Mouse (Mus musculus): ENCODE data around the gene Acsl1. TPM values are rescaled to one million over a fixed set of nuclear protein-coding genes. Genes with fewer than 3 reads are reported as not detected.
A peak's percentile ranks its signal among the peaks of the same experiment; 100 is the strongest.

Gene Acsl1
- total and polyA plus RNA-seq, 2 experiments from 2014 or later: 291 to 297 TPM

DNA sequence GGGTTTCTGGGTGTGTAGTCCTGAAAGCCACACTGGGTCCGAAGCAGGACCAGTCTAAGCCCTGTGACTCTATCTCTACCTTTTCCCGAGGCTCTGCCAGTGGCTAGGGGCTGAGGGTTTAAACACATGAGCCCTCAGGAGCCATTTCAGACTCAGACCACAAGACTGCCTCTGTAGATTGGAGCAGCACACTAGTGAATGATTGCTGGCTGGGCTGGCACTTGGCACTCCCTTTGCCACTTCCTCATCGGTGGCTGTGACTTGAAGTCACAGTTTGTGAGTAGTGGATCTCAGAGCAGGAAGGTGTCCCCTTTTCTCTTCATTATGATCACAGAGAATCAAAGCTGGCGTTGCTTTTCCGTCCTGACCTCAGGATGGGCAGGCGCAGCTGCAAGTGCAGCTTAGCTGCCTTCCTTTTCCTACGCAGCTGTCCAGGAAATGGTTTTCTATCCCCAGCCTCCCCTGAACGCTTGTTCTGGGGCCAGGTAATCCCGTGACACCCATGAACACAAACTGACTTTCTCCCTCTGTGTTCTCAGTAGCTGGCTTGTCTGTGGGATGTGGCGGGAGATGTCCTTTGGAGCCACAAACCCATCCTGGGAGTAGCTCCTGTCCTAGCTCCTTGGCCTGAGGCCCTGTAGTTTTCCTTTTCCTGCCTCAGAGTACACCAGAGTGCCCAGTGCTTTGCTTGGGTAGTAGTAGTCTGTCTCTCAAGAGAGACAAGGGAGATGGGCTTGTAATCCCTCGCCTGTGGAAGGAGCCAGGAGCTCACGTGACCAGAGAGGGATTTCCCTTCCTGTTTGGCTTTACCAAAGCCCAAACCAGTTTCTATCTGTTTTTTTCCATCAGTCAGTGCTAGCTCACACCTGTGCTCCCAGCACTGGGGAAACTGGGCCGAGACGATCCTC, 37.9 kb downstream of the Acsl1 start:
- Histone ChIP-seq H3K27ac (ENCODE audit: low read depth) (peak overlapping the region; percentile 3; the same call in 1 of the 2 replicates), H3K9ac (replicated peaks; ENCODE audit: low read depth, low read length) (no peak overlapping the region), H3K36me3 (replicated peaks; ENCODE audit: control insufficient read depth, insufficient read depth, low read length) (peaks cover 72% of the 10 kb centered on the region), H3K9me3 (replicated peaks; ENCODE audit: control insufficient read depth, low read length) (no peaks in the 10 kb centered on the region), H3K4me1 (ENCODE audit: control insufficient read depth, insufficient read depth) (no peaks in the 10 kb centered on the region), H3K4me3 (ENCODE audit: low read depth, low read length) (no peak overlapping the region), H3K27me3 (ENCODE audit: control insufficient read depth, insufficient read depth, low read length) (no peaks in the 10 kb centered on the region), H3K4me2 (ENCODE audit: low read depth, low read length) (no peak overlapping the region)
- TF ChIP-seq EP300 (IDR thresholded peaks at IDR 0.05; ENCODE audit: low read depth) (no peak), CTCF (IDR thresholded peaks at IDR 0.05; ENCODE audit: low read depth) (no peak)
- WGBS: 69% methylated on average over 14 of the region's 14 CpGs
- no peak for DNase-seq (ENCODE audit: low spot score)
- no peak for ATAC-seq (ENCODE audit: insufficient read depth, low read depth)

DNA sequence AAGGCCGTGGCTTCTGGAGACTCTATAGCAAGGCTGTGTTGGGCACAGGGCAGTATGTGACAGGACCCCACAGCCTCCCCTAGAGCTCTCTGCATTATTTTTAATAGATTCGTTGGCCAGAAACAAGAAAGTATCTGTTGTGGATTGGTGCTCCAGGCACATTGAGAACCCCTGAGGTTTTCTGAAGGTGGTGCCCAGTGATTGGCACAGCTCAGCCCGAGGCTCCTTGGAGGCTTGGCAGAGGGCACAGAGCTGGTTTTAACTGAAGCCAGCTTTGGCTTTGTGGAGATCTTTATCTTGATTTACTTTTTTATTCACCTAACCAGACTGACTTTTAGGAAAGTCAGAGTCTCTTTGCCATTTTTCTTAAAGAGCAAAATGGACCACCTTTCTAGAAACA, 38.6 kb downstream of the Acsl1 start:
- DNase-seq (ENCODE audit: low spot score) (no peak), ATAC-seq (ENCODE audit: insufficient read depth, low read depth) (no peak)
- H3K36me3 ChIP-seq (replicated peaks; ENCODE audit: control insufficient read depth, insufficient read depth, low read length): peaks cover 80% of the 10 kb centered on the region
- H3K27ac ChIP-seq (ENCODE audit: low read depth): no peak overlapping the region
- no peak overlapping the region for H3K4me3 ChIP-seq (ENCODE audit: low read depth, low read length)
- no peaks in the 10 kb centered on the region for H3K9me3 ChIP-seq (replicated peaks; ENCODE audit: control insufficient read depth, low read length)
- no peaks in the 10 kb centered on the region for H3K4me1 ChIP-seq (ENCODE audit: control insufficient read depth, insufficient read depth)
- no peak overlapping the region for H3K9ac ChIP-seq (replicated peaks; ENCODE audit: low read depth, low read length)
- no peak overlapping the region for H3K4me2 ChIP-seq (ENCODE audit: low read depth, low read length)
- no peaks in the 10 kb centered on the region for H3K27me3 ChIP-seq (ENCODE audit: control insufficient read depth, insufficient read depth, low read length)
- TF ChIP-seq EP300 (IDR thresholded peaks at IDR 0.05; ENCODE audit: low read depth) (no peak), CTCF (IDR thresholded peaks at IDR 0.05; ENCODE audit: low read depth) (no peak)
- 83% methylated on average over 3 of the region's 3 CpGs for WGBS

DNA sequence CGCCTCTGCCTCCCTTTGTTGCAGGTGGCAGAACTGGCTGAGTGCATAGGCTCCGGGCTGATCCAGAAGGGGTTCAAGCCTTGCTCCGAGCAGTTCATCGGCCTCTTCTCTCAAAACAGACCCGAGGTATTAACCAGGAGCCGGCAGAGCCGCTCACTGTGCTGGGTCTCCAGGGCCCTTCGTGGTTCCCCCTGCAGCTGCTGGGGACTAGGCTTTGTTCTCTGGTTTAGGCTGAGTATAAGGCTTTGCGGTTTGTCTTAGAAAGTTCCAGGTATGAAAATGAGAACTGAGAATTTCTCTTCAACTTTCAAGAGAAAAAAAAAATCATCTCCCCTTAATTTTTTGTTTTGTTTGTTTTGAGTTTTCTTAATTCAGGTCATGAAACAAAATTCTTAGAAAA, 40.5 kb downstream of the Acsl1 start:
- TF ChIP-seq CTCF (IDR thresholded peaks at IDR 0.05; ENCODE audit: low read depth) (no peak), EP300 (IDR thresholded peaks at IDR 0.05; ENCODE audit: low read depth) (no peak)
- Histone ChIP-seq H3K4me1 (ENCODE audit: control insufficient read depth, insufficient read depth) (no peaks in the 10 kb centered on the region), H3K9ac (replicated peaks; ENCODE audit: low read depth, low read length) (no peak overlapping the region), H3K4me2 (ENCODE audit: low read depth, low read length) (no peak overlapping the region), H3K4me3 (ENCODE audit: low read depth, low read length) (no peak overlapping the region), H3K9me3 (replicated peaks; ENCODE audit: control insufficient read depth, low read length) (no peaks in the 10 kb centered on the region), H3K27me3 (ENCODE audit: control insufficient read depth, insufficient read depth, low read length) (no peaks in the 10 kb centered on the region), H3K27ac (ENCODE audit: low read depth) (no peak overlapping the region), H3K36me3 (replicated peaks; ENCODE audit: control insufficient read depth, insufficient read depth, low read length) (peaks cover 82% of the 10 kb centered on the region)
- DNase-seq (ENCODE audit: low spot score) (no peak), ATAC-seq (ENCODE audit: insufficient read depth, low read depth) (no peak)
- 86% methylated on average over 9 of the region's 9 CpGs for WGBS

DNA sequence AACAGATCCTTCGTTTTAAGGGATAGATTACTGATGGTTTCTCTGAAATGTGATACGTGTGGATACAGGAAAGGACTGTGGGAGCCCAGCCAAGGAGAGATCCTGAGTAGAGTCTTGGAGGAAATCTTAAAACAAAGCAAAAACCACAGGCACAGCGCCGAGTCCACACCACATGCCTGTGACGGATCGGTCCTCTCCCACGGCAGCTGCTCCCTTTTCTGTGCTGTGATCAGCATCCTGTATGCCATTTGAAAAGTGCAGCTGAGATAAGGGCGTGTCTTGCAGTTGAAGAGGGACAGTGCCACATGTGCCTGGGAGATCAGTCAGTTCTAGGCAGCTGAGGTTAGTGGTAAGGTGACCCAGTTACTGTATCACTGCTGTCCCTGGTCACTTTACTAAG, 41.7 kb downstream of the Acsl1 start:
- no peak overlapping the region for H3K4me3 ChIP-seq (ENCODE audit: low read depth, low read length)
- TF ChIP-seq CTCF (IDR thresholded peaks at IDR 0.05; ENCODE audit: low read depth) (no peak), EP300 (IDR thresholded peaks at IDR 0.05; ENCODE audit: low read depth) (no peak)
- no peaks in the 10 kb centered on the region for H3K27me3 ChIP-seq (ENCODE audit: control insufficient read depth, insufficient read depth, low read length)
- H3K27ac ChIP-seq (ENCODE audit: low read depth): no peak overlapping the region
- no peak overlapping the region for H3K4me2 ChIP-seq (ENCODE audit: low read depth, low read length)
- H3K4me1 ChIP-seq (ENCODE audit: control insufficient read depth, insufficient read depth): no peaks in the 10 kb centered on the region
- ATAC-seq (ENCODE audit: insufficient read depth, low read depth): no peak
- no peak overlapping the region for H3K9ac ChIP-seq (replicated peaks; ENCODE audit: low read depth, low read length)
- no peak for DNase-seq (ENCODE audit: low spot score)
- WGBS: 41% methylated on average over 8 of the region's 8 CpGs
- H3K9me3 ChIP-seq (replicated peaks; ENCODE audit: control insufficient read depth, low read length): no peaks in the 10 kb centered on the region
- peaks cover 75% of the 10 kb centered on the region for H3K36me3 ChIP-seq (replicated peaks; ENCODE audit: control insufficient read depth, insufficient read depth, low read length)

DNA sequence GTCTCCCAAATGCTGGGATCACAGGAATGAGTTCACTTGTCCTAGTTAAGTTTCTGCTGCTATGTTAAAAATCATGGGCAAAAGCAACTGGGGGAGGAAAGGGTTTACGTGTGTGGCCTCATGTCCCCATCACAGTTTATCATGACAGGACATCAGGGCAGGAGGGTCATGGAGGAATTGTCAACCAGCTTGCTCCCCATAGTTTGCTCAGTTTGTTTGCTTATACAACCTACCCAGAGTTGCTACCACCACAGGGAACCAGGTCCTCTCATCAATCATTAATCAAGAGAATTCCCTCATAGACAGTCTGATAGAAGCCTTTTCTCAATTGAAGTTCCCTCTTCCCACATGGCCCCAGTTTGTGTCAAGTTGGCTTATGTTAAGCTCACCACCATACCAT, 43.2 kb downstream of the Acsl1 start:
- DNase-seq (ENCODE audit: low spot score): no peak
- Histone ChIP-seq H3K4me3 (ENCODE audit: low read depth, low read length) (no peak overlapping the region), H3K4me2 (ENCODE audit: low read depth, low read length) (no peak overlapping the region), H3K4me1 (ENCODE audit: control insufficient read depth, insufficient read depth) (no peaks in the 10 kb centered on the region), H3K27ac (ENCODE audit: low read depth) (no peak overlapping the region), H3K36me3 (replicated peaks; ENCODE audit: control insufficient read depth, insufficient read depth, low read length) (peaks cover 75% of the 10 kb centered on the region), H3K9me3 (replicated peaks; ENCODE audit: control insufficient read depth, low read length) (no peaks in the 10 kb centered on the region), H3K9ac (replicated peaks; ENCODE audit: low read depth, low read length) (no peak overlapping the region), H3K27me3 (ENCODE audit: control insufficient read depth, insufficient read depth, low read length) (no peaks in the 10 kb centered on the region)
- ATAC-seq (ENCODE audit: insufficient read depth, low read depth): no peak
- WGBS: 96% methylated on average over 1 of the region's 1 CpGs
- TF ChIP-seq EP300 (IDR thresholded peaks at IDR 0.05; ENCODE audit: low read depth): no peak
- no peak for TF ChIP-seq CTCF (IDR thresholded peaks at IDR 0.05; ENCODE audit: low read depth)

Data from heart, postnatal 0 days (tissue).